Mouse (Mus musculus) cortical plate, adult 2 months (tissue): ENCODE measurements around the gene Panx1. TPM values are rescaled to one million over a fixed set of nuclear protein-coding genes. Genes with fewer than 3 reads are reported as not detected.

Experiments used
- H3K27ac ChIP-seq: fragments of 200-500 bp; 2 replicates; pipeline ENCODE4 v1.5.1; 2012; ENCODE audit warnings: low read length, control low read depth, inconsistent platforms; ENCODE audit not compliant: insufficient read depth
- H3K4me1 ChIP-seq: fragments of 200-500 bp; 2 replicates; pipeline ENCODE4 v1.6.1; 2011; ENCODE audit warnings: low read length; ENCODE audit not compliant: control insufficient read depth, insufficient read depth
- H3K4me3 ChIP-seq: fragments of 200-500 bp; 2 replicates; pipeline ENCODE4 v1.5.1; 2011; ENCODE audit warnings: mild to moderate bottlenecking, low read length, control low read depth; ENCODE audit not compliant: insufficient read depth
- CTCF ChIP-seq: fragments of 200-500 bp; IDR thresholded peaks from 2 replicates; pipeline ENCODE4 v1.5.1; 2011; ENCODE audit warnings: mild to moderate bottlenecking, control low read depth, low read length; ENCODE audit not compliant: insufficient read depth; ENCODE audit errors: extremely low read depth
- POLR2A ChIP-seq: fragments of 200-500 bp; IDR thresholded peaks from 2 replicates; pipeline ENCODE4 v1.6.1; 2011; ENCODE audit warnings: mild to moderate bottlenecking, low read length, control low read depth; ENCODE audit not compliant: insufficient read depth; ENCODE audit errors: extremely low read depth
- polyA plus RNA-seq: library from polyadenylated mRNA; depleted of rRNA; stranded (reverse); fragments of >200 nt; gene quantifications from 2 replicates; pipeline ENCODE4 v1.2.3, GENCODE M21; 2012

Panx1 gene
- polyA plus RNA-seq, 1 experiment = 26.8 TPM

DNA sequence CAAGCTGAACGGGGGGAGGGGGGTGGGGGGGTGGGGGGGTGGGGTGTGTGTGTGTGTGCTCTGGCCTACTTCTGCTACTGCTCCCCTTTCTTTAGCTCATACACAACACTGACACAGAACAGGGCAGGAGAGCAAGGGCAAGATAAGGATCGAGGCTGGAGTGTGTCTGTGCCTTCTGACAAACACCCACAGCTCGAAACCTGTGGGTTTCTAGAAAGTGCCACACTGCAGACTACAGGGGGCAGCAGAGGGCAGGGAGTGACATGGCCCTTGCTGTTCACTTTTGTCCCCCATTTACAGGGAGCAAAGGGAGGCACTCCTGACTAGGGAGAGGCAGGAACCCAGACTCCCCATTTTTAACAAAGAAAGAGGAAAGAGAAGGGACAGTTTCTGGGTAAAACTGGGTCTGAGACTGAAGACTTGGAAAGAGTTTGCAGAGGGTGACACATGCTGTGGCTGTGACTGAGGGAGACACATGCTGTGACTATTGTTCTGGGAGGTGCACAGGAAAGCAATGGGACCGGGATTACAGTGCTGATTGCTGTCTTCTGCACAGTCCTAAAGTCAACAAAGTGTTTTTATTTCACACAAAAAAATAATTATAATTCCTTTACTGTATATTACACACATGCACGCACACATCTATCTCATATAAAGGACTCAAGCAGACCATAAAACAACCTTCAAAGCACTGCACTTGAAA, 16.1 kb downstream of the Panx1 start:
- TF ChIP-seq POLR2A (no peak), CTCF (peak; percentile 64)
- H3K4me3 ChIP-seq = no peak overlapping the region
- no peak overlapping the region for H3K27ac ChIP-seq
- H3K4me1 ChIP-seq = no peaks in the 10 kb centered on the region

DNA sequence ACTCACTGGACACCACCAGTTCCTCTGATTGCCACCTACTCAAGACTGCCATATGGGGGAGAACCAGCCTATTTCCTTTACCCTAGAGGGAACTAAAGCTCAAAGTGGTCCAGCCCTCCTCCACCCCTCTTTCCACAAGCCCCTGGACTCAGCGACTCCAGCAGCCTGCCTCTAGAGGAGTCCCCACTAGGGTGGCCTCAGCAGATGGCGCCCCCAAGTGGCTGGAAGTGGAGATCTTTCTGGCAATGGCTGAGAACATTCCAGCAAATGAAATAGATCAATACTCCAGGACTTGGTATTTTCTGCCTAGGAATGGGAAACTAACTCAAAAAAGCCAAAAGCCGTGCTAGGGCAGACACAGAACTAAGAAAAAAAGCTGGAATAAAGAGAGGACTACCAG, 17.6 kb downstream of the Panx1 start:
- TF ChIP-seq CTCF (no peak), POLR2A (no peak)

DNA sequence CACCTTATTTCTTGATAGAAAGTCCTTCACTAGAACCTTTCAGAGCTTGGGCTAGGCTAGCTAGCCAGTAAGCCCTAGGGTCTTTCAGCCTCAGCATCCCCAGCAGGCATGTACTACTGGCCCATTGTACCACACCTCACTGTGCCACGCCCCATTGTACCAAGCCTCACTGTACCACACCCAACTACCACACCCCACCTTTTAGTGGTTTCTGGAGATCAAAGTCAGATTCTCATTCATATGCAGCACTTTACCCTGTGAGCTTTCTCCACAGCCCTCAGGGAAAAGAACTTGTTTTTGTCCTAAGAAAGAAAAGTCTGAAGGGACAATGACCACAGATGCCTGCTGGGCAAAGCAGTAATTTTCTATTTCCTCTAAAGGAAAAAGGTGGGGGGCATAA, 22.2 kb downstream of the Panx1 start:
- Histone ChIP-seq H3K4me1 (no peaks in the 10 kb centered on the region; the same call in 1 of the 2 replicates), H3K4me3 (no peak overlapping the region), H3K27ac (no peak overlapping the region)
- TF ChIP-seq POLR2A (no peak), CTCF (no peak)

More for the DNA sequence above, 17.6 kb downstream of the Panx1 start:
- no peak overlapping the region for H3K4me3 ChIP-seq
- no peaks in the 10 kb centered on the region for H3K4me1 ChIP-seq
- no peak overlapping the region for H3K27ac ChIP-seq

DNA sequence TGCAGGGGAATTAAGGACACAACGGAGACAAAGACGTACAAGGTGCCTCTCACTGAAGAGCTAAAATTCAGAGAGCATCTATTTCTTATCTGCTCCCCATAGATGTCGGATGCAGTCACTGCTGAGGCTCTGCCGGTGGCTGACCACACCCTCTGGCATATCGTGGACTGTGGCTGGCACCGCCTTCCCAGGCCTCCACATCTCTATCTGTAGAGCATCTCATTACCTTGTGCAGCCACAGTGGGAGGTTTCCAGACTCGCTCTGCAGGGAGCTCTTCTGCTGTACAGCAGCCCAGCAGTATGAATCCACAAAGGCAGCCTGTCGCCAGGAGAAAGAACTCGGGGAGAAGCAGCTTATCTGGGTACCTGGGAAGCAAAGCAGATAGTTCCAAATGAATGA, 24.1 kb downstream of the Panx1 start:
- H3K4me3 ChIP-seq = no peak overlapping the region
- TF ChIP-seq POLR2A = no peak
- H3K27ac ChIP-seq = no peak overlapping the region
- no peaks in the 10 kb centered on the region; the same call in 1 of the 2 replicates for H3K4me1 ChIP-seq

DNA sequence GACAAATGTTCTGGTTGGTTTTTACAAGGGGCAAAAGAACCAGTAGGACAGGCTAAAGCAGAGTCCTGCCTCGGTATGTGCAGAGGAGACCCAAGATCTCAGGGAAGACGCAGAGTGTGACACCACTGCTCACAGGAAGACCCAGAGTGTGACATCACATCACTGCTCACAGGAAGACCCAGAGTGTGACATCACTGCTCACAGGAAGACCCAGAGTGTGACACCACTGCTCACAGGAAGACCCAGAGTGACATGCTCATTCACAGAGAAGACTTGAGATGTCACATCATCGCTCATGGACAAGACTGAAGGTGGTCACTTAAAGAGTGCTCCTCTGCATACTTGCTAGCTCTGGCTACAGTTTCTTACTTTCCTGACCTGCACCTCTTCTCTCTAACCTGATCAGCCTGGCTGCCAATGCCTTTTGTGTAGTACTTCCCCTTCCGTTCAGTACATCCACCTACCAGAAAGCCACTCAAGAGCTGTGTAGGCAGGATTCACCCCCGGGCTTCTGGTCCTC, 24.7 kb downstream of the Panx1 start:
- H3K27ac ChIP-seq = no peak overlapping the region
- no peak overlapping the region for H3K4me3 ChIP-seq
- H3K4me1 ChIP-seq = no peaks in the 10 kb centered on the region; the same call in 1 of the 2 replicates
- no peak for TF ChIP-seq POLR2A
- no peak for TF ChIP-seq CTCF

DNA sequence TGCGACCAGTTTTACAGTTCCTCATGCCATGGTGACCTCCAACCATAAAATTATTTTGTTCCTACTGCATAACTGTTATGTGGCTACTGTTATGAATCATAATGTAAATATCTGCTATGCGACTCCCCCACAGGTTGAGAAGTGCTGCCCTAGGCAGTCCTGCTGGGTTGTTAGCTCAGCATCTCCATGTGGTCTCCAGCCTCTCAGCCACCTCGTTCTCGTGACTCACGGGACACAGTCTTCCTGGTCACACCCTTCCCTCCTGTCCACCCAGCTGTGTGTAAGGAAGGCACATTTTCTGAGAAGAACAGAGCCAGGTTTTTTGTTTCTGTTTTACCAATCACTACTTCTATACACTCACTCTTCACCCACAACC, 26.5 kb downstream of the Panx1 start:
- Histone ChIP-seq H3K27ac (no peak overlapping the region), H3K4me1 (no peaks in the 10 kb centered on the region; the same call in 1 of the 2 replicates), H3K4me3 (no peak overlapping the region)
- TF ChIP-seq CTCF (no peak), POLR2A (no peak)

DNA sequence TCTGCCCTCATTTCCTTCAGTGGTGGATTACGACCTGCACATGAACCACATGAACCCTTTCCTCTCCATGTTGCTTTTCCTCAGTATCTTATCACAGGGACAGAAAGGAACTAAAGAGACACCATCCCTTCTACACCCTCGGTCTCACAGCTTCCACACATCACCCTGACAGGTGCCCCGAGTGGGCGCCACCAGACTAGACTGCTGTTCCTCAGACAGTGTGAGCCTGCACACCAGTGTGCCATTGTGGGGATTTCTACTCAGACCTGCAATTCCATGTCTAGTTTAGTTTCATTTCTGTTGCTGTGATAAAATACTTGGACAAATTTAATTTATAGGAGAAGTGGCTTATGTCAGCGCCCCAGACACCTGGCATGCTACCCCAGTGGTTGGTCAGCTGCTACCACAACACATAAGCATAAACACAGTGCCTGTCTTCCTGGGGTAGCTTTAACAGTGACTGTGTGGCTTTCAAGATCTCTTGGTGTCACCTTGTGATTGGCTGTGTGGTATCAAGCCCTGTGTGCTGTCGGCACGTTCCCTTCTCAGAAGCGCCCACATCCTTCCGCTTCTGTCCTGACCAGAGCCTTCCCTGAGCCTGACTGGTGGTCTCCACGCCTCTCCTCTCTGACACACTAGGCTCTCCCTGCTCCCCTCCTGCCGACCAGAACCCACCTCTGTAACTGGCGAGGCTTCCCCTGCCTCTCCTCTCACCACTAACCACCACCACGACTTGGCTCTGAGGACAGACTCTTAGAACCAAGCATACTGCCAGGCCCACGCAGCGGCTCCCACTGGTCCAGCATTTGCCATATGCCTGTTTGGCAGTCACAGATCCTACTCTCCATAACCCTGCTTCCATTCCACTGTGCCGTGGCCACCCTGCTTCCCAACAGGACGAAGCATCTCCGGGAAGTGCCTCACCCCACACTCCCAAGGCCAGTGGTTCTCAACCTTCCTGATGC, 27.2 kb downstream of the Panx1 start:
- TF ChIP-seq CTCF = no peak
- TF ChIP-seq POLR2A = no peak
- Histone ChIP-seq H3K4me1 (no peaks in the 10 kb centered on the region; the same call in 1 of the 2 replicates), H3K27ac (no peak overlapping the region), H3K4me3 (no peak overlapping the region)

DNA sequence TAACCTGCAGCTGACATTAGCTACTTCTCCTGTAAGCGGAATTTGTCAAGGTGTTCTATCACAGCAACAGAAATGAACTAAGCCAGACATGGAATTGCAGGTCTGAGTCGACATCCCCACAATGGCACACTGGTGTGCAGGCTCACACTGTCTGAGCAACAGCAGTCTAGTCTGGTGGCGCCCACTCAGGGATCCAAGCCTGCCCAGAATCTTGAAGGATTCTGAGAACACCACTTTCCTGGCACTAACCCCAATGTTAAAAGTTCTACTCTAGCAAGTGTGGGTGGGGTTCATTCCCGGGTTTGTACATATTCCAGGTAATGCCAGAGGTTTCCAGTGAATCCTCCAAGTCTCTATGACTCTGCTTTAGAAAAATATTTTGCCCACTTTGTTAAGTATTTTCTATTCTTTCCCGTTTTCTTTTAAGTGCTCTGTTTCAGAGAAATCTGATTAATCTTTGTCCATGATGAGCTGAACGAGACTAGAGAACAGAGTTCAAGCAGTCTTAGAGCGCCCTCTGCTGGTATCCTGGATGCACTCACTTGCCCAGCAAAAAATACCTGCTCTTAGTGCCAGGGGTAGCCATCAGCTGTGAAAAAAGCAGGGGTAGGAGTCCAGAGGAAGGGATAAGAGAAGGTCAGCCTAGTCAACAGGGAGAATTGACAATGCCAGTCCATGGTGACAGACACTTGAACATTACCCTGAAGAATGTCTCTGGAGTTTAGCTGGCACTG, 29.9 kb downstream of the Panx1 start:
- no peaks in the 10 kb centered on the region; the same call in 1 of the 2 replicates for H3K4me1 ChIP-seq
- H3K4me3 ChIP-seq = no peak overlapping the region
- TF ChIP-seq POLR2A (no peak), CTCF (peak; percentile 94)
- no peak overlapping the region for H3K27ac ChIP-seq

DNA sequence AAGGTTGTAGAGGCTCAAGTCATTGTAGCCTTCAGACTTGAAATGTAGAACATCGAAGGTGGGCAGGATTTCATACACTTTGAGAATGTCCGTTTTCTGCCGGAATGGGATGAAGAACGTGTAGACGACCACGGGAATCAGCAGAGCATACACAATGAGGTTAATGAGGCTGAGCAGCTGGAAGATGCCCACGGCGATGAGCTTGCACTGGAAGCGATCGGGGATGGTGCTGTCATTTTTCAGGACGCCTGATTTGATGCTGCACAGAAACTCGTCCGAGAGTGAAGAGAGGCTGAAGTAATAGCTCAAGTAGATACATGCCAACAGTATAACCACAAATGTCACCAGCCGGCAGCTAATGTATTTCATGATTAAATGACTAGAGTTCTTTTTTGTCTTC, 37.7 kb downstream of the Panx1 start:
- H3K4me1 ChIP-seq = peaks cover 2% of the 10 kb centered on the region; the same call in 1 of the 2 replicates
- no peak overlapping the region for H3K4me3 ChIP-seq
- TF ChIP-seq POLR2A (no peak), CTCF (no peak)
- no peak overlapping the region for H3K27ac ChIP-seq
